Mouse (Mus musculus) effector memory CD4-positive, alpha-beta T cell, adult 7 months (primary cell): ENCODE results near the gene Zmym5. TPM values are rescaled to one million over a fixed set of nuclear protein-coding genes. Genes with fewer than 3 reads are reported as not detected.

Experiments used
- polyA plus RNA-seq: library from polyadenylated mRNA; unstranded; fragments of 100-300 nt; shearing (Covaris generic); gene quantifications from one replicate; pipeline ENCODE4 v1.2.1, GENCODE M21; 2017

Gene Zmym5
- polyA plus RNA-seq = 61.8 TPM

DNA sequence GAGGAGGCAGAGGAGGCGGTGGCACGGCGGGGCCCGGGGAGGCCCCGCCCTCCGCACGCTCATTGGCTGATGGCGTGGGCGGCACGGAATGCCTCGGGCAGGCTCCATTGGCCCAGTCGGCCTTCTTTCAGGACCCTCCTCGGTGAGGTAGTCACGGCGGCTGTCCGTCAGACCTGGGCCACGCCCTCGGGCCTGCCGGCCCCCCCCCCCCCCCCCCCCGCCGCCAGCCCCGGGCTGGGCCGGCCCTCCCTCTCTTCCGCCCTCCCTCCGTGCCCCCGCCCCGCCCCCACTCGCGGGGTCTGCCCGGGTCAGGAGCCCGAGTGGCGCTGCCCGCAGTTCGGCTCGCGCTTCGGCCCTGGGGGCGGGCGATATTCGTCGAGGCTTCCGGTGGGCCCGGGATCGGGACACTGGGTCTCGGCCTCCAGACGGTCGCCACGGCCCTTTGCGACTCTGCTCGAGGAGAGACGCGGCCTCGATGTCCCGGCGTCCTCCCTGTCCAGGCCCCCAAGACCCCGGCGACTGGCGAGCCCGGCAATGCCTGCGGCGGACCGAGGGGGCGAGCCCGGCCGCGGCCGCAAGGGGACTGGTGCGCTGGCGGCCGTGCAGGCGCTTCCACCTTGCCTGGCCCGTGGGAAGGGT is at the start of gene Zmym5:
Gene Zmym5, minus strand, starts transcription at position 16 of the 639 bp plus-strand sequence.

GRCm38 (mm10) chr14:56778200-56778932 is 33.1 kb downstream of the Zmym5 start, which contains the start of gene Pspc1:
TSS of gene Pspc1 (minus strand) at chr14:56778316.

Other genes starting within 250 kb of the Zmym5 start
- gene Cenpj, start 236.3 kb downstream of the Zmym5 start, polyA plus RNA-seq = 6.1 TPM
- 13.9 TPM for gene Parp4, start 236.1 kb downstream of the Zmym5 start, polyA plus RNA-seq
- 22.9 TPM for gene Mphosph8, start 143.5 kb downstream of the Zmym5 start, polyA plus RNA-seq
- 73.9 TPM for gene Pspc1, start 33.4 kb downstream of the Zmym5 start, polyA plus RNA-seq
- gene Zmym2, start 74.9 kb upstream of the Zmym5 start, polyA plus RNA-seq = 65.9 TPM
- gene Gja3, start 246.4 kb upstream of the Zmym5 start, polyA plus RNA-seq = not detected